Mouse (Mus musculus) kidney, adult 8-10 months (tissue): ENCODE data around the gene Zpbp.

ENCODE experiments used
- DNase-seq, 2 experiments: peaks; one replicate each; pipeline ENCODE4 v3.0.0; 2022

Zpbp gene

GRCm38 (mm10) chr11:11461635-11462560 lies at the start of gene Zpbp, which contains the start of gene Spata48:
TSS of gene Zpbp (minus strand) at chr11:11462408.
TSS of gene Spata48 (plus strand) at chr11:11462094.
- peak; percentile 90 to 92 for DNase-seq

- DNase-seq: no peak
Measured at GRCm38 (mm10) chr11:11509413-11509812, 47.2 kb upstream of the Zpbp start.

- no peak for DNase-seq
Measured at GRCm38 (mm10) chr11:11506187-11506586, 44.0 kb upstream of the Zpbp start.

GRCm38 (mm10) chr11:11499944-11500343 lies 37.7 kb upstream of the Zpbp start:
- peak in 1 of 2 experiments; percentile 26 for DNase-seq

GRCm38 (mm10) chr11:11495697-11496096 lies 33.5 kb upstream of the Zpbp start:
- no peak for DNase-seq

GRCm38 (mm10) chr11:11492044-11492443 lies 29.8 kb upstream of the Zpbp start:
- no peak for DNase-seq

- no peak for DNase-seq
Measured at GRCm38 (mm10) chr11:11484378-11484777, 22.2 kb upstream of the Zpbp start.

GRCm38 (mm10) chr11:11468924-11469323 lies 6.7 kb upstream of the Zpbp start:
- no peak for DNase-seq

- no peak for DNase-seq
Measured at GRCm38 (mm10) chr11:11462561-11462890, 318 bp upstream of the Zpbp start.

GRCm38 (mm10) chr11:11455037-11455436 lies 7.2 kb downstream of the Zpbp start:
- peak in 1 of 2 experiments; percentile 6 for DNase-seq

- no peak for DNase-seq
Measured at GRCm38 (mm10) chr11:11417356-11417755, 44.9 kb downstream of the Zpbp start.

- DNase-seq: no peak
Measured at GRCm38 (mm10) chr11:11414188-11414587, 48.0 kb downstream of the Zpbp start.

GRCm38 (mm10) chr11:11394686-11395085 lies 67.5 kb downstream of the Zpbp start:
- DNase-seq: no peak

- DNase-seq: no peak
Measured at GRCm38 (mm10) chr11:11393164-11393563, 69.0 kb downstream of the Zpbp start.

- DNase-seq: no peak
Measured at GRCm38 (mm10) chr11:11371305-11371704, 90.9 kb downstream of the Zpbp start.

GRCm38 (mm10) chr11:11283512-11283911 lies 178.7 kb downstream of the Zpbp start:
- no peak for DNase-seq

- no peak for DNase-seq
Measured at GRCm38 (mm10) chr11:11280128-11280527, 182.1 kb downstream of the Zpbp start.

- DNase-seq: no peak
Measured at GRCm38 (mm10) chr11:11257348-11257747, 204.9 kb downstream of the Zpbp start.

- no peak for DNase-seq
Measured at GRCm38 (mm10) chr11:11242694-11243377, 219.4 kb downstream of the Zpbp start.

- peak in 1 of 2 experiments; percentile 4 for DNase-seq
Measured at GRCm38 (mm10) chr11:11239346-11239745, 222.9 kb downstream of the Zpbp start.
